Mouse (Mus musculus) MEL (cell line): ENCODE measurements at regions not wholly inside any gene's neighbourhood (a gene's known extent, or its start where the extent isn't known, plus 50 kb on each side); places are given as distances from the start of the nearest gene placed in this dataset.

Experiments
- DNase-seq: peaks from one replicate; pipeline ENCODE4 v3.0.0; 2011; ENCODE audit warnings: low read depth, low spot score
- H3K27ac ChIP-seq: 2 replicates; pipeline ENCODE4 v1.5.1; 2012; ENCODE audit warnings: low read depth, mild to moderate bottlenecking, control low read depth, low read length, moderate library complexity; ENCODE audit not compliant: control insufficient read depth
- H3K27me3 ChIP-seq, 2 experiments: fragments of 150-350 bp in 1 of 2; sonication (generic) in 1 of 2; 2 replicates each; pipeline ENCODE4 v1.6.1; 2012; ENCODE audit warnings: low read length in 2 of 2, mild to moderate bottlenecking in 2 of 2, improper control_type of control experiment in 1 of 2, moderate library complexity in 1 of 2; ENCODE audit not compliant: insufficient read depth in 2 of 2, control insufficient read depth in 1 of 2
- H3K36me3 ChIP-seq, 2 experiments: 2 replicates each; pipeline ENCODE4 v1.6.1; 2012 to 2014; ENCODE audit warnings: low read length in 2 of 2, improper control_type of control experiment in 1 of 2, inconsistent platforms in 1 of 2, mild to moderate bottlenecking in 1 of 2; ENCODE audit not compliant: insufficient read depth in 2 of 2, control insufficient read depth in 1 of 2
- H3K4me1 ChIP-seq, 2 experiments: fragments of 150-350 bp in 1 of 2; sonication (generic) in 1 of 2; 2 replicates each; pipeline ENCODE4 v1.6.1; 2012; ENCODE audit warnings: low read length in 2 of 2, improper control_type of control experiment in 1 of 2, mild to moderate bottlenecking in 1 of 2; ENCODE audit not compliant: insufficient read depth in 2 of 2, control insufficient read depth in 1 of 2
- H3K4me3 ChIP-seq, 2 experiments: fragments of 150-350 bp in 1 of 2; sonication (generic) in 1 of 2; 2 replicates each; pipeline ENCODE4 v1.5.1; 2012; ENCODE audit warnings: low read depth in 2 of 2, low read length in 2 of 2, mild to moderate bottlenecking in 2 of 2, moderate library complexity in 2 of 2, control low read depth in 1 of 2, improper control_type of control experiment in 1 of 2; ENCODE audit not compliant: control insufficient read depth in 1 of 2, insufficient read depth in 1 of 2
- H3K79me2 ChIP-seq: 2 replicates; pipeline ENCODE4 v1.6.1; 2012; ENCODE audit warnings: mild to moderate bottlenecking, low read length, moderate library complexity; ENCODE audit not compliant: control insufficient read depth, poor library complexity, insufficient read depth
- H3K9ac ChIP-seq: 2 replicates; pipeline ENCODE4 v1.6.1; 2012; ENCODE audit warnings: low read depth, mild to moderate bottlenecking, control low read depth, low read length, moderate library complexity; ENCODE audit not compliant: control insufficient read depth, poor library complexity, severe bottlenecking
- H3K9me3 ChIP-seq: fragments of 150-350 bp; sonication (generic); replicated peaks from 2 replicates; pipeline ENCODE4 v1.6.1; 2012; ENCODE audit warnings: mild to moderate bottlenecking, low read length, improper control_type of control experiment, moderate library complexity; ENCODE audit not compliant: insufficient read depth
- BHLHE40 ChIP-seq: IDR thresholded peaks from 2 replicates; pipeline ENCODE4 v1.6.1; 2012; ENCODE audit warnings: low read depth, mild to moderate bottlenecking, inconsistent platforms, low read length, improper control_type of control experiment, borderline replicate concordance
- CHD1 ChIP-seq: IDR thresholded peaks from 2 replicates; pipeline ENCODE4 v1.6.1; 2012; ENCODE audit warnings: low read depth, mild to moderate bottlenecking, inconsistent platforms, low read length, improper control_type of control experiment
- CHD2 ChIP-seq: IDR thresholded peaks from 2 replicates; pipeline ENCODE4 v1.6.1; 2011; ENCODE audit warnings: low read length, improper control_type of control experiment
- E2F4 ChIP-seq: IDR thresholded peaks from 2 replicates; pipeline ENCODE4 v1.6.1; 2011; ENCODE audit warnings: low read depth, low read length, improper control_type of control experiment, borderline replicate concordance
- EP300 ChIP-seq, 2 experiments: IDR thresholded peaks; 2 replicates each; pipeline ENCODE4 v1.6.1; 2011; ENCODE audit warnings: improper control_type of control experiment in 2 of 2, low read length in 2 of 2, low read depth in 1 of 2, mild to moderate bottlenecking in 1 of 2
- ETS1 ChIP-seq: IDR thresholded peaks from 2 replicates; pipeline ENCODE4 v1.6.1; 2012; ENCODE audit warnings: low read depth, mild to moderate bottlenecking, inconsistent platforms, low read length, improper control_type of control experiment, moderate library complexity
- GABPA ChIP-seq: IDR thresholded peaks from 2 replicates; pipeline ENCODE4 v1.6.1; 2012; ENCODE audit warnings: low read depth, mild to moderate bottlenecking, inconsistent platforms, low read length, improper control_type of control experiment, moderate library complexity
- JUND ChIP-seq: IDR thresholded peaks from 2 replicates; pipeline ENCODE4 v1.6.1; 2011; ENCODE audit warnings: low read depth, mild to moderate bottlenecking, improper control_type of control experiment, low read length
- MAFK ChIP-seq: IDR thresholded peaks from 2 replicates; pipeline ENCODE4 v1.6.1; 2011; ENCODE audit warnings: low read depth, mild to moderate bottlenecking, low read length, improper control_type of control experiment, borderline replicate concordance
- MAX ChIP-seq: IDR thresholded peaks from 2 replicates; pipeline ENCODE4 v1.6.1; 2011; ENCODE audit warnings: low read length, improper control_type of control experiment
- MYB ChIP-seq: IDR thresholded peaks from 2 replicates; pipeline ENCODE4 v1.6.1; 2011; ENCODE audit warnings: mild to moderate bottlenecking, low read depth, low read length, improper control_type of control experiment
- MYC ChIP-seq: IDR thresholded peaks from 2 replicates; pipeline ENCODE4 v1.6.1; 2011; ENCODE audit warnings: low read depth, mild to moderate bottlenecking, low read length, improper control_type of control experiment, moderate library complexity
- NELFE ChIP-seq: IDR thresholded peaks from 2 replicates; pipeline ENCODE4 v1.6.1; 2011; ENCODE audit warnings: low read depth, low read length, improper control_type of control experiment
- NRF1 ChIP-seq: IDR thresholded peaks from 2 replicates; pipeline ENCODE4 v1.6.1; 2014; ENCODE audit warnings: low read depth, mild to moderate bottlenecking, inconsistent platforms, low read length, improper control_type of control experiment, moderate library complexity; ENCODE audit not compliant: poor library complexity, insufficient read depth, severe bottlenecking
- POLR2A ChIP-seq, 2 experiments: IDR thresholded peaks; 2 replicates each; pipeline ENCODE4 v1.6.1; 2011 to 2012; ENCODE audit warnings: low read length in 2 of 2, mild to moderate bottlenecking in 2 of 2, control low read depth in 1 of 2, improper control_type of control experiment in 1 of 2, low read depth in 1 of 2, moderate library complexity in 1 of 2; ENCODE audit not compliant: control insufficient read depth in 1 of 2, insufficient read depth in 1 of 2, poor library complexity in 1 of 2
- RCOR1 ChIP-seq: IDR thresholded peaks from 2 replicates; pipeline ENCODE4 v1.6.1; 2012; ENCODE audit warnings: low read depth, mild to moderate bottlenecking, inconsistent platforms, low read length, improper control_type of control experiment
- SMC3 ChIP-seq: IDR thresholded peaks from 2 replicates; pipeline ENCODE4 v1.6.1; 2011; ENCODE audit warnings: low read depth, low read length, improper control_type of control experiment
- TBP ChIP-seq: IDR thresholded peaks from 2 replicates; pipeline ENCODE4 v1.8.0; 2011; ENCODE audit warnings: low read depth, low read length, improper control_type of control experiment
- USF2 ChIP-seq, 2 experiments: IDR thresholded peaks; 2 replicates each; pipeline ENCODE4 v1.6.1; 2011 to 2012; ENCODE audit warnings: improper control_type of control experiment in 2 of 2, low read length in 2 of 2, borderline replicate concordance in 1 of 2, inconsistent platforms in 1 of 2, low read depth in 1 of 2, mild to moderate bottlenecking in 1 of 2; ENCODE audit not compliant: insufficient read depth in 1 of 2
- ZC3H11A ChIP-seq: IDR thresholded peaks from 2 replicates; pipeline ENCODE4 v1.6.1; 2012; ENCODE audit warnings: low read depth, mild to moderate bottlenecking, inconsistent platforms, low read length, improper control_type of control experiment
- ZKSCAN1 ChIP-seq: IDR thresholded peaks from 2 replicates; pipeline ENCODE4 v1.6.1; 2012; ENCODE audit warnings: low read depth, mild to moderate bottlenecking, inconsistent platforms, low read length, improper control_type of control experiment, moderate library complexity
- ZMIZ1 ChIP-seq: IDR thresholded peaks from 2 replicates; pipeline ENCODE4 v1.6.1; 2012; ENCODE audit warnings: low read depth, mild to moderate bottlenecking, inconsistent platforms, low read length, improper control_type of control experiment, moderate library complexity
- ZNF384 ChIP-seq: IDR thresholded peaks from 2 replicates; pipeline ENCODE4 v1.6.1; 2012; ENCODE audit warnings: low read depth, mild to moderate bottlenecking, inconsistent platforms, low read length, improper control_type of control experiment

GRCm38 (mm10) chr16:90614137-90614536, 113.1 kb downstream of the Mis18a start:
- H3K27me3 ChIP-seq, result no peaks in the 10 kb centered on the region; a peak in 1 of 4 replicates
- TF ChIP-seq NELFE, result no peak
- TF ChIP-seq EP300 (IDR thresholded peaks at IDR 0.05; ENCODE audit: low read depth in 1 of 2, low read length in 2 of 2), result no peak
- no peak for TF ChIP-seq POLR2A (IDR thresholded peaks at IDR 0.05; ENCODE audit: control insufficient read depth in 1 of 2, insufficient read depth in 1 of 2, low read depth in 1 of 2, low read length in 2 of 2, poor library complexity in 1 of 2)
- TF ChIP-seq TBP, result no peak
- no peak for TF ChIP-seq MAX
- TF ChIP-seq JUND, result no peak
- no peak for TF ChIP-seq E2F4
- TF ChIP-seq ETS1, result no peak
- no peak for TF ChIP-seq MYB
- TF ChIP-seq ZMIZ1, result no peak
- no peak for TF ChIP-seq CHD2
- TF ChIP-seq GABPA, result no peak
- no peak for TF ChIP-seq ZC3H11A
- TF ChIP-seq RCOR1, result no peak
- no peak for TF ChIP-seq NRF1
- H3K79me2 ChIP-seq, result no peaks in the 10 kb centered on the region
- H3K4me3 ChIP-seq, result no peak overlapping the region
- no peak overlapping the region for H3K9ac ChIP-seq
- H3K9me3 ChIP-seq, result no peaks in the 10 kb centered on the region
- H3K27ac ChIP-seq, result no peak overlapping the region
- DNase-seq, result no peak
- H3K36me3 ChIP-seq, result no peaks in the 10 kb centered on the region
- no peaks in the 10 kb centered on the region for H3K4me1 ChIP-seq

GRCm38 (mm10) chr16:90610097-90610808, 117.0 kb downstream of the Mis18a start:
- Histone ChIP-seq H3K9ac (no peak overlapping the region), H3K27ac (no peak overlapping the region), H3K4me1 (no peaks in the 10 kb centered on the region)
- DNase-seq, result no peak
- TF ChIP-seq ZMIZ1, result no peak
- no peak for TF ChIP-seq BHLHE40
- no peak for TF ChIP-seq CHD1
- TF ChIP-seq ZKSCAN1, result no peak
- TF ChIP-seq ZNF384, result no peak
- no peak for TF ChIP-seq POLR2A (IDR thresholded peaks at IDR 0.05; ENCODE audit: control insufficient read depth in 1 of 2, insufficient read depth in 1 of 2, low read depth in 1 of 2, low read length in 2 of 2, poor library complexity in 1 of 2)
- no peak for TF ChIP-seq GABPA
- TF ChIP-seq RCOR1, result no peak
- TF ChIP-seq SMC3, result no peak
- TF ChIP-seq USF2 (IDR thresholded peaks at IDR 0.05; ENCODE audit: borderline replicate concordance in 1 of 2, insufficient read depth in 1 of 2, low read depth in 1 of 2, low read length in 2 of 2), result no peak
- no peak for TF ChIP-seq MAFK
- TF ChIP-seq EP300 (IDR thresholded peaks at IDR 0.05; ENCODE audit: low read depth in 1 of 2, low read length in 2 of 2), result no peak
- no peak for TF ChIP-seq MYC
- no peak for TF ChIP-seq E2F4
- no peak for TF ChIP-seq JUND
- TF ChIP-seq, all 39 proteins: peak for 0
- Histone ChIP-seq H3K79me2 (no peaks in the 10 kb centered on the region), H3K36me3 (no peaks in the 10 kb centered on the region), H3K27me3 (no peaks in the 10 kb centered on the region; a peak in 1 of 4 replicates), H3K9me3 (no peaks in the 10 kb centered on the region), H3K4me3 (no peak overlapping the region)
